In genomic region chr14:121822506-121822905, GRCm38 (mm10) we compare ENCODE assay signal across 19 mouse cellular contexts.
"Had no signal": no experiment of that assay in that cellular context is flagged by ENCODE, and none has a peak within 500 bp of the region (broad histone marks: within the 10 kb centered on the region; RNA-seq: fewer than 3 reads in every experiment).

No protein-coding gene starts in this region.

- ATAC-seq: liver, embryonic 12.5 days had no signal

- DNase-seq: kidney, postnatal 25 days; liver; lung, adult 18-20 months; lung, postnatal 10 days; lung, postnatal 36 days; midbrain, embryonic 14.5 days; right cerebral cortex, adult 18-20 months; right cerebral cortex, postnatal 25 days; thymus, adult 18-20 months; thymus, postnatal 36 days had no signal

- H3K9ac ChIP-seq: limb, embryonic 13.5 days; liver, embryonic 12.5 days; liver, embryonic 15.5 days; lung, embryonic 15.5 days; neural tube, embryonic 12.5 days; neural tube, embryonic 15.5 days had no signal

- H3K27ac ChIP-seq: kidney, postnatal 0 days; limb, embryonic 10.5 days; limb, embryonic 13.5 days; liver, embryonic 12.5 days; liver, embryonic 15.5 days; lung, embryonic 15.5 days; neural tube, embryonic 12.5 days; neural tube, embryonic 15.5 days had no signal

- H3K36me3 ChIP-seq: limb, embryonic 10.5 days; limb, embryonic 13.5 days; liver, embryonic 12.5 days; liver, embryonic 15.5 days; lung, embryonic 15.5 days; neural tube, embryonic 12.5 days; neural tube, embryonic 15.5 days had no signal

- H3K4me3 ChIP-seq: limb, embryonic 10.5 days; limb, embryonic 13.5 days; liver, embryonic 12.5 days; liver, embryonic 15.5 days; lung, embryonic 15.5 days; neural tube, embryonic 12.5 days; neural tube, embryonic 15.5 days had no signal

- H3K4me2 ChIP-seq: limb, embryonic 13.5 days; liver, embryonic 12.5 days; liver, embryonic 15.5 days; lung, embryonic 15.5 days; midbrain, embryonic 11.5 days; neural tube, embryonic 12.5 days; neural tube, embryonic 15.5 days had no signal

- H3K4me1 ChIP-seq: liver, embryonic 15.5 days; neural tube, embryonic 12.5 days; neural tube, embryonic 15.5 days had no signal

- H3K27me3 ChIP-seq: limb, embryonic 13.5 days; liver, embryonic 12.5 days; liver, embryonic 15.5 days; lung, embryonic 15.5 days; neural tube, embryonic 12.5 days; neural tube, embryonic 15.5 days had no signal

- H3K9me3 ChIP-seq: limb, embryonic 10.5 days; limb, embryonic 13.5 days; liver, embryonic 12.5 days; liver, embryonic 15.5 days; lung, embryonic 15.5 days; neural tube, embryonic 12.5 days; neural tube, embryonic 15.5 days had no signal
